8 mouse cellular contexts compared by ENCODE assay signal in genomic region chr13:96924985-96925745, GRCm38 (mm10). TPM values are rescaled to one million over a fixed set of nuclear protein-coding genes. Genes with fewer than 3 reads are reported as not detected.
DNase-seq lines count a peak whose midpoint lies in the region; ATAC-seq and TF ChIP-seq lines count a peak whose summit lies in the region.

No protein-coding gene starts in this region.

- no peak for TF ChIP-seq CTCF in liver, postnatal 0 days (IDR thresholded peaks at IDR 0.05; ENCODE audit: low read depth)
- TF ChIP-seq CTCF in small intestine, adult 2 months (IDR thresholded peaks at IDR 0.05; ENCODE audit: extremely low read depth, insufficient read length, insufficient replicate concordance, low read depth, low read length) = no peak

- H3K36me3 ChIP-seq in embryonic facial prominence, embryonic 15.5 days = no peaks in the 10 kb centered on the region
- H3K36me3 ChIP-seq in hindbrain, embryonic 12.5 days = no peaks in the 10 kb centered on the region
- no peaks in the 10 kb centered on the region for H3K36me3 ChIP-seq in liver, postnatal 0 days (replicated peaks; ENCODE audit: insufficient read depth, low read length)
- H3K36me3 ChIP-seq in small intestine, adult 2 months (ENCODE audit: control insufficient read depth, insufficient read depth, low read length) = 0 out of 2 replicates have a peak, but pooled peaks cover under 1% of the 10 kb centered on the region

- under 1% methylated on average over 53 of the region's 53 CpGs for WGBS in embryonic facial prominence, embryonic 15.5 days
- under 1% methylated on average over 50 of the region's 53 CpGs for WGBS in hindbrain, embryonic 12.5 days
- WGBS in liver, postnatal 0 days (ENCODE audit: insufficient replicate concordance) = 5% methylated on average over 50 of the region's 53 CpGs
- 2% methylated on average over 51 of the region's 53 CpGs for WGBS in small intestine, adult 2 months

- intact Hi-C loops in left cerebral cortex, postnatal 36 days (cut with DNase I) = loop anchor here (5.0 kb wide), 1 partner anchor 82 kb away; no protein-coding TSS in a partner anchor

- no peaks in the 10 kb centered on the region for H3K9me3 ChIP-seq in embryonic facial prominence, embryonic 15.5 days (replicated peaks)
- no peaks in the 10 kb centered on the region for H3K9me3 ChIP-seq in hindbrain, embryonic 12.5 days (replicated peaks)
- no peaks in the 10 kb centered on the region for H3K9me3 ChIP-seq in liver, postnatal 0 days (ENCODE audit: low read length)

- peaks cover 22% of the 10 kb centered on the region for H3K27me3 ChIP-seq in embryonic facial prominence, embryonic 15.5 days
- H3K27me3 ChIP-seq in hindbrain, embryonic 12.5 days = peaks cover 48% of the 10 kb centered on the region
- peaks cover 27% of the 10 kb centered on the region for H3K27me3 ChIP-seq in liver, postnatal 0 days (ENCODE audit: insufficient read depth, low read length)
- no peaks in the 10 kb centered on the region for H3K27me3 ChIP-seq in small intestine, adult 2 months (ENCODE audit: control insufficient read depth, insufficient read depth, low read length)

- ATAC-seq in embryonic facial prominence, embryonic 15.5 days (ENCODE audit: insufficient number of reproducible peaks, low FRiP score, low TSS enrichment, low read depth) = peak; percentile 51; the same call in 1 of the 2 replicates
- peak; percentile 64 for ATAC-seq in hindbrain, embryonic 12.5 days (ENCODE audit: low FRiP score)
- ATAC-seq in liver, postnatal 0 days = peak; percentile 56

- H3K4me2 ChIP-seq in embryonic facial prominence, embryonic 15.5 days (replicated peaks) = peak overlapping the region; percentile 99
- H3K4me2 ChIP-seq in hindbrain, embryonic 12.5 days (replicated peaks) = peak overlapping the region; percentile 100
- peak overlapping the region; percentile 98 for H3K4me2 ChIP-seq in liver, postnatal 0 days (ENCODE audit: low read depth, low read length)

- TF ChIP-seq EP300 in liver, postnatal 0 days (IDR thresholded peaks at IDR 0.05; ENCODE audit: low read depth) = no peak

- 0 out of 2 replicates have a peak, but pooled peaks cover 5% of the 10 kb centered on the region for H3K4me1 ChIP-seq in embryonic facial prominence, embryonic 15.5 days
- peaks cover 24% of the 10 kb centered on the region for H3K4me1 ChIP-seq in hindbrain, embryonic 12.5 days
- H3K4me1 ChIP-seq in liver, postnatal 0 days (ENCODE audit: insufficient read depth) = peaks cover 11% of the 10 kb centered on the region; the same call in 1 of the 2 replicates
- H3K4me1 ChIP-seq in small intestine, adult 2 months (ENCODE audit: control insufficient read depth, insufficient read depth, insufficient read length, low read length) = peaks cover 15% of the 10 kb centered on the region

- TF ChIP-seq POLR2A in small intestine, adult 2 months (IDR thresholded peaks at IDR 0.05; ENCODE audit: low read depth, low read length) = no peak

- H3K4me3 ChIP-seq in embryonic facial prominence, embryonic 15.5 days (replicated peaks) = peak overlapping the region; percentile 72
- peak overlapping the region; percentile 68 for H3K4me3 ChIP-seq in hindbrain, embryonic 12.5 days
- peak overlapping the region; percentile 71 for H3K4me3 ChIP-seq in liver, postnatal 0 days (ENCODE audit: low read depth, low read length)
- H3K4me3 ChIP-seq in small intestine, adult 2 months (ENCODE audit: low read depth, low read length) = peak overlapping the region; percentile 94

- DNase-seq in adrenal gland, adult 2 months = peak; percentile 36
- no peak for DNase-seq in adrenal gland, postnatal 4 days (ENCODE audit: low spot score in 2 of 2)
- peak; percentile 70 for DNase-seq in 3134 (ENCODE audit: extremely low read depth, insufficient read length, low spot score)
- peak; percentile 26 for DNase-seq in liver, postnatal 0 days
- DNase-seq in left cerebral cortex, postnatal 36 days (ENCODE audit: low spot score in 2 of 2) = no peak

- peak overlapping the region; percentile 54 for H3K9ac ChIP-seq in embryonic facial prominence, embryonic 15.5 days
- H3K9ac ChIP-seq in hindbrain, embryonic 12.5 days = peak overlapping the region; percentile 64
- peak overlapping the region; percentile 74 for H3K9ac ChIP-seq in liver, postnatal 0 days (replicated peaks)

- no peak overlapping the region for H3K27ac ChIP-seq in embryonic facial prominence, embryonic 15.5 days (replicated peaks)
- H3K27ac ChIP-seq in hindbrain, embryonic 12.5 days = no peak overlapping the region
- peak overlapping the region; percentile 51; the same call in 1 of the 2 replicates for H3K27ac ChIP-seq in liver, postnatal 0 days (ENCODE audit: low read depth)
- peak overlapping the region; percentile 91 for H3K27ac ChIP-seq in small intestine, adult 2 months (ENCODE audit: insufficient read depth, low read depth, low read length)

RNA-seq across cellular contexts. Expression of gene Gcnt4, which starts 0.7 kb away (rescaled TPM):
- total RNA-seq in adrenal gland, adult 2 months (2021) = under 1 TPM; 0.10 to 0.69 TPM
- polyA plus RNA-seq in adrenal gland, adult 2 months (2012; rRNA removed) = 0.11 and 0.33 TPM in 2 replicates
- total RNA-seq in adrenal gland, postnatal 4 days (2021) = 1 to 10 TPM; 1.2 to 1.3 TPM
- 0.41 and 0.53 TPM in 2 replicates for polyA plus RNA-seq in embryonic facial prominence, embryonic 15.5 days (2015; fragmentation: Nextera tagmentation; extraction: Ambion mirVana)
- polyA plus RNA-seq in hindbrain, embryonic 12.5 days (2016; fragmentation: Nextera tagmentation; extraction: Ambion mirVana) = 0.34 and 0.40 TPM in 2 replicates
- polyA plus RNA-seq in liver, postnatal 0 days (2015; fragmentation: Nextera tagmentation; extraction: Ambion mirVana) = 0.45 and 0.72 TPM in 2 replicates
- 4.4 and 12.0 TPM in 2 replicates for polyA plus RNA-seq in small intestine, adult 2 months (2012; rRNA removed)
- total RNA-seq in left cerebral cortex, postnatal 36 days (2021) = 10 to 100 TPM in 1 of 2 experiments, 1 to 10 TPM in 1; 9.0 to 14.2 TPM

Comparison
In these comparisons a context has a peak if more than half of its experiments do, and no peak if none do; other contexts are left out.
1. DNase-seq: peak in adrenal gland, adult 2 months (single experiment), 3134 (single experiment) and liver, postnatal 0 days (single experiment); none in adrenal gland, postnatal 4 days (0 of 2) and left cerebral cortex, postnatal 36 days (0 of 2).
2. H3K27ac ChIP-seq: peak in liver, postnatal 0 days (single experiment) and small intestine, adult 2 months (single experiment); none in embryonic facial prominence, embryonic 15.5 days (single experiment) and hindbrain, embryonic 12.5 days (single experiment).
3. Peak in every context shown above with its lines, with median percentiles within 50 percentile points of each other: ATAC-seq, H3K4me2 ChIP-seq, H3K4me3 ChIP-seq and H3K9ac ChIP-seq.